Mouse (Mus musculus): ENCODE data around the gene Zfp771.

The Zfp771 gene

DNA sequence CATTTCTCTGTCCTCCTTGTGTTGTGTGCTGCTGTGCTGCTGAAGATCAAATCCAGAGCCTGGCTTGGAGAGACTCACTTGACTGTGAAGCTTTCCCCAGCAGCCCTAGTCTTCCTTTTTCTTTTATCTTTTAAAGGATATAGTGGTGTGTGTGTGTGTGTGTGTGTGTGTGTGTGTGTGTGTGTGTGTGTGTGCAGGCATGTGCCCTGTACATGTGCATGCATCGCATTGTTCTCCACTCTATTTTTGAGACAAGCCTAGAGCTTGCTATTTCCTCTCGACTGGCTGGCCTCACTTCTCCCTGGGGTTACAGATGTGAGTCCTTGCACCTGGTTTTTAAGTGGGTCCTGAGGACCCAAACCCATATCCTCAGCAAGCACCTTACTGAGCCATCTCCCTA lies 38.1 kb downstream of the Zfp771 start:
- no peak for DNase-seq (ENCODE audit: low spot score in 2 of 2)

DNA sequence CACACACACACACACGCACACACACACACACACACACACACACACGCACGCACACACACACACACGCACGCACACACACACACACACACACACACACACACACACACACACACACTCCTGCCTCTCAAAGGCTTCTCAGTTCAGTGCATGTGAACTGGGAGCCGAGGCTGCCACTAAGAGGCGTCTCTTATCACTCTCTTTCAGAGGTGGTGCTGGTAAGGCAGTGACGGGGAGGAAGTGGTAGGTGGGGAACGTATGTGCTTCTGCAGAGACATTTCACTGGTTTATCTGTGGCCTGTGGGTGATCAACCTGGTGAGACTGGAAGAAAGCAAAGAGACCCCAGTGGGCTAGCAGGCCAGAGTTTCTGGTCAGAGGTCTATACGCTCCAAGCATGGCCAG lies 41.1 kb downstream of the Zfp771 start:
- DNase-seq (ENCODE audit: low spot score in 2 of 2), result no peak

DNA sequence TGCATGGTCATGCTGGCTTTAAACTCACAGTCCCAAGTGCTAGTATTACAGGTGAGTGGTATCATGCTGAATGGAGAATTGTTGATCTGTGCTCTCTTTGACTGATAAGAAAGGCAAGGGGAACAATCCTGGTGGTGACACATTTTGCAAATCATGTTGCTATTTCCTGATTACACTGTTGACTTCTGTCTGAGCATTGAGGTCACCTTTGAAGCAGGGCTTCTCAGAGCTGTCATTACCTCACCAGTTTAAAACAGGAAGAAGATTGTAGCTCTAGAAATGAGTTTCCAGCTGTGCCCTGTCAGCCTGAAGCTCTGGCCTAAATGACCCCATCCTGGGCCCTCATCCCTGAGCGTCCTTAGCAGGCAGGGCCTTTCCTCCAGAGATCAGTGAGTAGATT lies 43.9 kb downstream of the Zfp771 start:
- DNase-seq (ENCODE audit: low spot score in 2 of 2), result no peak

DNA sequence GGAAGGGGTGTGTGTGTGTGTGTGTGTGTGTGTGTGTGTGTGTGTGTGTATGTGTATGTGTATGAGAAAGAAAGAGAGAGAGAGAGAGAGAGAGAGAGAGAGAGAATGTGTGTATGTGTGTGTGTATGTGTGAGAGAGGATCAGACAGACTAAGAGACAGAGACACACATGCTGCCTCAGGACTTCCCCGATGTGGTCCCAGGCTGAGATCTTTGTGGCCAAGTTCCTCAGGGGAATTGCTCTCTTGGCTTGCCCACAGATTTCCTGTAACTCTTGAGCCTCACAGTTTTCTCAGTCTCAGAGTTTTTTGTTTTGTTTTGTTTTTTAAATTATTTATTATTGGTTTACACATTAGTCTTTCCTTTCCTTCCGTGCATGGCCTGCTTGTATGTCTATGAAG lies 45.2 kb downstream of the Zfp771 start:
- DNase-seq (ENCODE audit: low spot score in 2 of 2), result no peak

DNA sequence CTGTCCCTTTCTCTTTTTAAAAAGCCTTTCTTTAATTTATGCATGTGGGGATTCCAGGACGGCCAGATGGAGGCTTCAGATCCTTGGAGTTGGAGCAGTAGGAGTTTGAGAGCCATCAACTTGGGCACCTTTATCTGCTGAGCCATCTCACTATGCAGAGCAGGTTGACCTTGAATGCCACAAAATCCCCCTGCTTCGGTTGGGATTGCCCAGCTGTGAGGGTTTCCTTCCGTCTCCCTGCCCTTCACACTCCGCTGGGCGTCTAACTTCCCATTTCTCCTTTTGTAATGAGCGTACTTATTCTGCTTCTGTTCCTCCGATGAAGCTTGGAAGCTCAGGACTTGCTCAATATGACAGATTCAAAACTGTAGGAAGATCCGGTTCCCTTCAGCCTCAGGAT lies 46.1 kb downstream of the Zfp771 start:
- no peak for DNase-seq (ENCODE audit: low spot score in 2 of 2)

DNA sequence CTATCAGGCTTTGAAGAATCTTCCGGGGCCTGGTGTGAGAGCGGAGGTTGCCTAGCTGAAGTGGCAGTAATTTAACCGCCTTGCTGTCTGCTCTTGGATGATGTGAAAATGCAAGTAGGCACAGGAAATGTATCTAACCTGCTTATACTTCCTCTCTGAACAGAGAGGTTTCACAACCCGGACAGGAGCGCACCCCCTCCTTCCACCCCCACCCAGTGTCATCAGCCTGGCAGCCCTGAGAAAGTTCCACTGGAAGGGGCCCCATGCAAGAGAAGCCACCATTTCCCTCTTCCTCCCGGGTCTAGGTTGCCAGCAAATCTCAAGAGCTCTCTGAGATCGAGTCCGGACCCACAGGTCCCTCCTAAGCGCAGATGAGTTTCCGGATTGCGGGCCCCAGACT lies 52.0 kb downstream of the Zfp771 start, which contains the start of gene Itgal:
Gene Itgal, plus strand, starts transcription at position 163 of the 400 bp plus-strand sequence.
- DNase-seq (ENCODE audit: low spot score in 2 of 2), result no peak

DNA sequence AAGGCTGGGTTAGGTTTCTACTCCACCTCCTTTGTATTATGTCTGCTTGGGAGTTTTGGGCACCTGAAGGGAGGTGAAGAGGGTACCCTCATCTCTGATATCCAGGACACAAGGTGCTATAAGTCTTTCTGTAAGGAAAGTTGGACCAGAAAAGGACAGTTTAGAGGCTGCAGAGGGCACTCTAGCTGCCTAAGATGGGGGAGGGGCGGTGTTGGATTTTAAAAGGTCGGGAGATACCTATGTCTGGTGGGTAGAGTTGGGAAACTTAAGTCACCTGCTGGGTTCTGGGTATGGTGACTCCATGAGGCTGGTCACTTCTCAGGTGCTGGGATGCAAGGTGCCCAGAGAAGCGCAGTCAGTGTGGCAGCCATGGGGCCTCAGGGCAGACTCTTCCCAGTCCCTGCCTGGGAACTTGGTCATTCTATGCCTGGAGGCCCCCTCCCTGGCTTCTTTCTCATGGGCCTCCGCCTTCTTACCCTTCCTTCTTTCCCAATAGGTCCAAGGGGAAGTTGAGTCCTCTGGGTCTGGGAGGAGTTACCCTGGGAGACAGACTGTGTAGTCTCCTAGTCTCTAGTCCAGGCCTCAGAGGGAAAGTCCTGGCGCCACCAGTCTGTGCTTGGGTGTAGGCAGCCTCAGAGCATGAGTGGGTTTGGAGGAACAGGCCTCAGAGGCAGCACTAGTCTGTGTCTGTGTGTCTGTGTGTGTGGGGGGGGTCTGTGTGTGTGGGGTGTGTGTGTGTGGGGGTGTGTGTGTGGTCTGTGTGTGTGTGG lies 52.9 kb downstream of the Zfp771 start:
- DNase-seq (ENCODE audit: low spot score in 2 of 2), result no peak

DNA sequence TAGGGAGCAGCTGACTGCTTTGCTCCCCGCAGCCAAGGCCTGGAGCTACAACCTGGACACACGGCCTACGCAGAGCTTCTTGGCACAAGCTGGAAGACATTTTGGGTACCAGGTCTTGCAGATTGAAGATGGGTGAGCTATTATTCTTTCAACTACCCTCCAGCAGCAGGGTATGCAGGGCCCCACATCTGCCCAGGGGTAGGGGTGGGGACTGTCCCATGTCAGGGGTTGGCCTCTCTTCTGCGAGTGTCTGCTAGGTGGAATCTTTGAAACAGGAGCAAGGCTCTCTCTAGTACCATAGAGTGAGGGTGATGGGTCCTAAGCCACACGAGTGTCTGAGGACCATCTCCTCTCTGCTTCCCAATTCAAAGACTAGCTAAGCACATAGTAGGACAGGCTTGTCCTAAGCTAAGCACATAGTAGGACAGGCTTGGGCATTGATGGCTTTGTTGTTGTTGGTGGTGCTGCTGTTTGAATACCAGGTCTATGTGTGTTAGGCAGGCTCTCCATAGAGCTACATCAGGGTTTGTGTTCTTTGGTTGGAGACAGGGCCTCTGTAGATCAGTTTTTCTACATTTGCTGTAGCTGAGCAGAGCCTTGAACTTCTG lies 53.6 kb downstream of the Zfp771 start:
- no peak for DNase-seq (ENCODE audit: low spot score in 2 of 2)
